Mouse (Mus musculus) CH12.LX (cell line): Measurements from ENCODE around the gene Kcnip4.

Experiments
- CHD1 ChIP-seq: IDR thresholded peaks from 2 replicates; pipeline ENCODE4 v1.6.1; 2012; ENCODE audit warnings: low read depth, low read length, improper control_type of control experiment, inconsistent platforms
- CTCF ChIP-seq, 2 experiments: IDR thresholded peaks in 1 of 2; conservative IDR thresholded peaks in 1 of 2; 2 replicates each; pipeline ENCODE4 v1.5.1; 2011 to 2012; ENCODE audit warnings: low read depth in 2 of 2, low read length in 2 of 2, improper control_type of control experiment in 1 of 2, inconsistent platforms in 1 of 2, mild to moderate bottlenecking in 1 of 2, moderate library complexity in 1 of 2
- EP300 ChIP-seq: IDR thresholded peaks from 2 replicates; pipeline ENCODE4 v1.6.1; 2011; ENCODE audit warnings: low read length, improper control_type of control experiment
- ETS1 ChIP-seq: conservative IDR thresholded peaks from 2 replicates; pipeline ENCODE4 v1.6.1; 2012; ENCODE audit warnings: low read depth, mild to moderate bottlenecking, inconsistent platforms, low read length, improper control_type of control experiment, moderate library complexity
- JUND ChIP-seq: conservative IDR thresholded peaks from 2 replicates; pipeline ENCODE4 v1.6.1; 2011; ENCODE audit warnings: low read depth, low read length, improper control_type of control experiment
- MYC ChIP-seq: IDR thresholded peaks from 2 replicates; pipeline ENCODE4 v1.6.1; 2011; ENCODE audit warnings: low read depth, mild to moderate bottlenecking, improper control_type of control experiment, low read length
- PAX5 ChIP-seq: IDR thresholded peaks from 2 replicates; pipeline ENCODE4 v1.6.1; 2012; ENCODE audit warnings: low read length, inconsistent platforms, mixed read lengths
- POLR2A ChIP-seq: IDR thresholded peaks from 2 replicates; pipeline ENCODE4 v1.6.1; 2011; ENCODE audit warnings: low read depth, mild to moderate bottlenecking, improper control_type of control experiment, low read length
- UBTF ChIP-seq: IDR thresholded peaks from 2 replicates; pipeline ENCODE4 v1.6.1; 2012; ENCODE audit warnings: low read depth, mild to moderate bottlenecking, inconsistent platforms, low read length, improper control_type of control experiment, moderate library complexity
- USF1 ChIP-seq: IDR thresholded peaks from 2 replicates; pipeline ENCODE4 v1.6.1; 2014; ENCODE audit warnings: low read depth, mild to moderate bottlenecking, inconsistent platforms, low read length, improper control_type of control experiment
- USF2 ChIP-seq: conservative IDR thresholded peaks from 2 replicates; pipeline ENCODE4 v1.6.1; 2011; ENCODE audit warnings: low read depth, low read length, improper control_type of control experiment
- ZC3H11A ChIP-seq: IDR thresholded peaks from 2 replicates; pipeline ENCODE4 v1.6.1; 2012; ENCODE audit warnings: low read depth, mild to moderate bottlenecking, inconsistent platforms, low read length, improper control_type of control experiment

GRCm38 (mm10) chr5:48878081-48878480 lies 646.6 kb downstream of the Kcnip4 start:
- TF ChIP-seq CTCF (conservative IDR thresholded peaks at IDR 0.05 in 1 of 2, IDR thresholded peaks at IDR 0.05 in 1 of 2; ENCODE audit: low read depth in 2 of 2, low read length in 2 of 2), result no peak
- no peak for TF ChIP-seq POLR2A
- TF ChIP-seq USF1, result no peak
- no peak for TF ChIP-seq JUND
- no peak for TF ChIP-seq MYC
- TF ChIP-seq CHD1, result no peak
- no peak for TF ChIP-seq ETS1
- no peak for TF ChIP-seq USF2
- no peak for TF ChIP-seq UBTF
- no peak for TF ChIP-seq ZC3H11A
- TF ChIP-seq EP300, result no peak
- TF ChIP-seq PAX5, result no peak
